Mouse (Mus musculus): ENCODE measurements at regions not wholly inside any gene's neighbourhood (a gene's known extent, or its start where the extent isn't known, plus 50 kb on each side); places are given as distances from the start of the nearest gene placed in this dataset.

DNA sequence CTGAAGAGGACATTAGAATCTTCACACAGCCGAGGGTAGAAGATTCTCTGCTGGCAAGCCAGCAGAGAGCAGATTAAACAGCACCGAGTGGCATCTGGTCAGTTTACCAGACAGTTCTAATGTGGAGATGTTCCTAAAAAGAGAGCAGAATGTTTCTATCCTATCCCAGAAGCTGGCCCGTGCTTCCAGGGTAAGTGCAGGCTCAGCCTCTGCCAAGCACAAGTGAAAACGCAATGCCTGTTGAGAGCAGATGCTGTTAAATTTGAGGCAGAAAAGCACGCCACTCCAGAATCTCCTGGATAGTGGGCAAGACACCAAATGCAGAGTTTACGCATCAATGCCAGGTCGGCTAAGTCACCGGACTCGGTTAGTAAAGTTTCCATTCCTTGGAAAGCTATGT, 175.8 kb downstream of the Faxc start:
- Histone ChIP-seq H3K27ac (replicated peaks) (no peak overlapping the region), H3K27me3 (peaks cover 8% of the 10 kb centered on the region; the same call in 1 of the 2 replicates), H3K36me3 (no peaks in the 10 kb centered on the region), H3K9ac (replicated peaks) (no peak overlapping the region), H3K4me2 (replicated peaks) (no peak overlapping the region), H3K4me3 (no peak overlapping the region), H3K9me3 (no peaks in the 10 kb centered on the region), H3K4me1 (peaks cover 27% of the 10 kb centered on the region)
- ATAC-seq (ENCODE audit: low FRiP score, low read depth): no peak
- 85% methylated on average over 9 of the region's 9 CpGs for WGBS

DNA sequence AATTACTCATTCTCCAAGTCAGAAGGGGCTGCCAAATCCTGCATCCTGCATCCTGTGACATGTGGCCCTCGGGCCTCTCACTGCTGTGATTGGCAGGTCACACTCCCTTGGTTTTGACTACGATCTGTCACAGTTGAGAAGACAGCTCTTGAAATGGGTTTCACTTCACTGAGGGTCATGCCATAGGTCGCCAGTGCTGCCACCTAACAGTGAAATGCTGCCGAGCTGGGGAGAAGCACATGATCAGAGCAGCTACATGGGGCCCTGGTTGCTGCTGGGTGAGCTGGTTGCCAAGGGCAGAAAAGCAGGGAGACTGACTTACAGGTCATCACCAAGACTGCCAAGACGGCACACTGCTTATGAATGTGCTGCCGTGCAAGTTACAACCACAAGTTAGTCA, 178.3 kb downstream of the Faxc start:
- Histone ChIP-seq H3K36me3 (no peaks in the 10 kb centered on the region), H3K4me2 (replicated peaks) (no peak overlapping the region), H3K27me3 (peaks cover 8% of the 10 kb centered on the region; the same call in 1 of the 2 replicates), H3K9ac (replicated peaks) (no peak overlapping the region), H3K4me3 (no peak overlapping the region), H3K4me1 (peaks cover 17% of the 10 kb centered on the region), H3K27ac (replicated peaks) (no peak overlapping the region), H3K9me3 (no peaks in the 10 kb centered on the region)
- 22% methylated on average over 6 of the region's 6 CpGs for WGBS
- ATAC-seq (ENCODE audit: low FRiP score, low read depth): peak; percentile 27; the same call in 1 of the 2 replicates

DNA sequence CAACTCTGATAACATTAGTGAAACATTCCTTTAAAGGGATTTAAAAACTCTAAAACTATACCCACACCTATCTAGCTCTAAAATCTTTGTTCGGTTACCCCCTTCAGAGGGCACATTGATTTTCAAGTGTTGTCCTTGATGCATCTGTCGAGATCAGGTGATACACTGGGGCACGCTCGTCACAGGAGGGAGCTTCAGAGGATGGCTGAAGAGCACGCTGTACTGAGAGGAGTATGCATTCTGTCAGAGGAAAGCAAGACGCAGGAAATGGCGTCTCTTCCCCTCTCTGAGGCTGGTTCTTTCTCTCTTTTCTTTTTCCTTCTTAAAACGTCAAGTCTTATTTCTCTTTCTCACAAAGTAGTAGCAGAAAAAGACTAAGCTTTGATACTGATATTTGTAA, 179.3 kb downstream of the Faxc start:
- no peak overlapping the region for H3K27ac ChIP-seq (replicated peaks)
- WGBS: 31% methylated on average over 8 of the region's 8 CpGs
- ATAC-seq (ENCODE audit: low FRiP score, low read depth): peak; percentile 50; the same call in 1 of the 2 replicates
- H3K4me3 ChIP-seq: no peak overlapping the region
- peaks cover 4% of the 10 kb centered on the region; the same call in 1 of the 2 replicates for H3K27me3 ChIP-seq
- no peaks in the 10 kb centered on the region for H3K9me3 ChIP-seq
- H3K4me2 ChIP-seq (replicated peaks): no peak overlapping the region
- peaks cover 17% of the 10 kb centered on the region for H3K4me1 ChIP-seq
- no peaks in the 10 kb centered on the region for H3K36me3 ChIP-seq
- H3K9ac ChIP-seq (replicated peaks): no peak overlapping the region

DNA sequence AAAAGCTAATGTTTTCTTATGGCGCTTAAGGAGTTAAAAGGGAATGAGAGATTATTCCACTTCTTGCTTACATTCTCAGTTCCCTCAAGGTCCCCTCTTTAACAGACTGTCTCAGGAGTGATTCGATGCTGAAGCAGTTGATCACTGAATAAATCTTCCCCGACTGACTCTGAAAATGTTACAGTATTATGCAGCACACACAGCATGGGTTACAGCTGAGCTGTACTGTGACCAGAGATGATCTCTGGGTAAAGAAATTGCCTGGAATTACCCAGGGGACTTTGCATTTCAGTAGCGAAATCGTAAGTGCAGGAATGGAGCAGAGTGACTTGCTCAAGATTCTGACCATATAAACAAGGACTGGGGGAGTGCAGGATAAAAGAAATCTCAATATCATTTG, 181.1 kb downstream of the Faxc start:
- H3K27me3 ChIP-seq: no peaks in the 10 kb centered on the region; the same call in 1 of the 2 replicates
- H3K36me3 ChIP-seq: no peaks in the 10 kb centered on the region
- peaks cover 17% of the 10 kb centered on the region for H3K4me1 ChIP-seq
- H3K9ac ChIP-seq (replicated peaks): no peak overlapping the region
- H3K27ac ChIP-seq (replicated peaks): no peak overlapping the region
- H3K4me2 ChIP-seq (replicated peaks): no peak overlapping the region
- WGBS: 52% methylated on average over 5 of the region's 5 CpGs
- no peak overlapping the region for H3K4me3 ChIP-seq
- ATAC-seq (ENCODE audit: low FRiP score, low read depth): no peak
- no peaks in the 10 kb centered on the region for H3K9me3 ChIP-seq

DNA sequence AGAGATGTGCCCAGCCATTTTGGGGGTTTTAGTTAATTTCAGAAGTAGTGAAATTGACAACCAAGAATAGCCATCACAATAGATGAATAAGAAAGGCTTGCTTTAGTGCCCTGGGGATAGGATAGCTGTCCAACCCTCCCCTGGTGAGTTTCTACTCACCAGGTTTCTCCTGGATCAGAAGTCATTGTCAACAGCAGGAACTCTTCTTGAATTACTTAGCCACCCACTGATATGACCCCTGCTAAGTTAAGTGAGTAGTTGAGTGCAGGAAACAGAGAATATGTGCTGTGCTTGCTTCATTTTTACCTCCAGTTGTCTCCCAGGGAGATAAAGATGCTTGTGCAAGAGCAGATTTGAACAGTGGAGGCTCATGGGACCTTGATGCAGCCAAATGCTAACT, 183.3 kb downstream of the Faxc start:
- Histone ChIP-seq H3K4me3 (no peak overlapping the region), H3K27ac (replicated peaks) (no peak overlapping the region), H3K36me3 (no peaks in the 10 kb centered on the region), H3K27me3 (no peaks in the 10 kb centered on the region; the same call in 1 of the 2 replicates), H3K9ac (replicated peaks) (no peak overlapping the region), H3K4me1 (peaks cover 13% of the 10 kb centered on the region), H3K9me3 (no peaks in the 10 kb centered on the region), H3K4me2 (replicated peaks) (no peak overlapping the region)
- ATAC-seq (ENCODE audit: low FRiP score, low read depth): no peak

DNA sequence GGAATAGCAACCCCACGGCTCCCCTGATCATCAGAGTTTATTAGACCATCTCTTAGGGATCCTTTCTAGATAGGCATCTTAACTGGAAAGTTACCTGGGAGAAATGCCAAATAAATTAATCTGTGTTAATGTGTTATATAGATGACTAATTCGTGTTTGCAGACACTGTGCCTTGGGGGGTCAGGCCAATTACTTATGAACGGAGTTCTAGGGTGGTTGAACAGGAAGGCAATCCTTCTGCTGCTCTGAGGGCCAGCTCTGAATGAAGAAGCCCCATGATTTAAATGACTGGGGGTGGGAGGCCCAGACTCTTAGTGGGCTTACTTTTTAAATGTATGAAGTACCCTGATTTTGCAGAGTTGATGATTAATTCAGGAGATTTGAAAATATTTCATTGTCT, 188.7 kb downstream of the Faxc start:
- ATAC-seq (ENCODE audit: low FRiP score, low read depth): no peak
- no peaks in the 10 kb centered on the region for H3K36me3 ChIP-seq
- H3K4me1 ChIP-seq: no peaks in the 10 kb centered on the region
- no peak overlapping the region for H3K4me2 ChIP-seq (replicated peaks)
- H3K27me3 ChIP-seq: no peaks in the 10 kb centered on the region
- H3K9ac ChIP-seq (replicated peaks): no peak overlapping the region
- WGBS: 69% methylated on average over 3 of the region's 3 CpGs
- H3K9me3 ChIP-seq: no peaks in the 10 kb centered on the region
- no peak overlapping the region for H3K27ac ChIP-seq (replicated peaks)
- H3K4me3 ChIP-seq: no peak overlapping the region

DNA sequence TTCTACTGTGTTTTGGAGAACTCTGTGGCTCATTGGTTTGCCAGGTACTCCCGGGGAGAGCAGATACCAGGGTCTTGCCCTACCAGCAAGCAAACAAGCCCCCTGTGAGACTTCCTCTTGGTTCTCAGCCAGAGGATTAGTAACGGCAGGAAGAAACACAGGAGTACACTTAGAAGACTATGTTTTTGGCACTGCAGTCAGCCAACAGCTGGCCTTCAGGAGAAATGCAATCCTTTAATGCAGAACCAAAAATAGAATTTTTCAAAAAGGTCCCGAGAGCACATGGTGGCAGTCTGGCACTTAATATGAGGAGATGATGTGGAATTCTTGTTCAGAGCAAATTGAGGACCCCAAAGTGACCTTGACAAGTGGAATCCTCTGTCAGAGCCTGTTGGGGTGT, 189.8 kb downstream of the Faxc start:
- WGBS: 49% methylated on average over 3 of the region's 3 CpGs
- ATAC-seq (ENCODE audit: low FRiP score, low read depth): no peak
- Histone ChIP-seq H3K4me3 (no peak overlapping the region), H3K36me3 (no peaks in the 10 kb centered on the region), H3K9me3 (no peaks in the 10 kb centered on the region), H3K4me2 (replicated peaks) (no peak overlapping the region), H3K27ac (replicated peaks) (no peak overlapping the region), H3K4me1 (no peaks in the 10 kb centered on the region), H3K27me3 (no peaks in the 10 kb centered on the region), H3K9ac (replicated peaks) (no peak overlapping the region)

DNA sequence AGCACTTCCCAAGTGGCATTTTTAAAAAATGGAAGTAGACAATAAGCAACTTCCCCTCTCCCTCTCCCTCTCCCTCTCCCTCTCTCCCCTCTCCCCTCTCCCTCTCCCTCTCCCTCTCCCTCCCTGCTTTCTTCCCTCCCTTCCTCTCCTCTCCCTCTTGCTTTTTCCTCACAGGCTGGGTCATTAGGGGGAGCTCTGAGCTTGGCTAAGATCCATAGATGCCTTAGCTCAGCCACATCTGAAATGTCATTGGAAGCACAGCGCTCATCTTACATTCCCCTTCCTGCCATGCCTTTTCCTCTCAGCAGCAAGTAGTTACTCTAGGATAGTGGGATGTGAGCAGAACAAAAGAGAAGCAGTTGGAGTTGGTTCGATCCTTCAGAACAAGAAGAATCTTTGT, 190.3 kb downstream of the Faxc start:
- Histone ChIP-seq H3K36me3 (no peaks in the 10 kb centered on the region), H3K4me1 (no peaks in the 10 kb centered on the region), H3K4me2 (replicated peaks) (no peak overlapping the region), H3K4me3 (no peak overlapping the region), H3K9ac (replicated peaks) (no peak overlapping the region), H3K27ac (replicated peaks) (no peak overlapping the region), H3K27me3 (no peaks in the 10 kb centered on the region), H3K9me3 (no peaks in the 10 kb centered on the region)
- 71% methylated on average over 2 of the region's 2 CpGs for WGBS
- no peak for ATAC-seq (ENCODE audit: low FRiP score, low read depth)

DNA sequence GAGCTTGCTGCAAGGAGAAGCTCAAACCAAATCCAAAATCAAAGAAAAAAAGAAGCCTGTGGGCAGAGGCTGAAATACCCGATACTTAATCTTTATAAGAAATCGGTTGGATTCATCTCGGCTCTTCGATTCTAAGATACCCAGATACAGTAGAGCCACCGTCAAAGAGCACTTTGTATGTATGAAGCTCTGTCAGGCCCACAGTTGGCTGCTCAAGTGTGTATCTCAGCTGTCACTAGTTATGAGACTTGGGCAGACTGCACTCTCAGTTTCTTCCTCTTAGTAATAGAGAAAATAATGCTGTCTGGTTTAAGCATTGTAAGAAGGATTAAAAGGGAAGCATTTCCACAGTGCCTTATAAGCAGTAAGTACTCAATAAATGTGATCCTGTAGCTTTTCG, 193.7 kb downstream of the Faxc start:
- Histone ChIP-seq H3K4me1 (no peaks in the 10 kb centered on the region), H3K36me3 (no peaks in the 10 kb centered on the region), H3K4me3 (no peak overlapping the region), H3K27me3 (no peaks in the 10 kb centered on the region), H3K9me3 (no peaks in the 10 kb centered on the region), H3K9ac (replicated peaks) (no peak overlapping the region), H3K27ac (replicated peaks) (no peak overlapping the region), H3K4me2 (replicated peaks) (no peak overlapping the region)
- WGBS: 89% methylated on average over 6 of the region's 6 CpGs
- no peak for ATAC-seq (ENCODE audit: low FRiP score, low read depth)

DNA sequence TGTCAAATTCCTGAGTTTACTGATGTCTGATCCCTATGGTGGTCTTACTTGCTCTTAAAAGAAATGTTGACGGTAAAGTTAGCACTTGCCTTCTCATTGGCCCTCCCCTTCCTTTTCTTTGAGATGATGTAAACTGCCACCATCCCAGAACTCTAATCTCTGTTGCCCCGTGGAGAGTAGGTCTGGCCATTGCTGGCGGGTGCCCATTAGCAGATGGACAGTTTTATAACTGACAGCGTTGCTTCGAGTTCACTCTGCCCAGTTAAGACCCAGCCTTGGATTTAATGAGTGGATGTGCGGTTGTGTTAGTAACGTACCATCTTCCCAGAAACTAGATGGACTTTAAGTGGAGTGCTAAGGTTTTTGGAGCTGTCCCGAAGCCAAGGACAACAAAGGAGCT, 199.4 kb downstream of the Faxc start:
- H3K9ac ChIP-seq (replicated peaks): no peak overlapping the region
- H3K27ac ChIP-seq (replicated peaks): no peak overlapping the region
- H3K4me3 ChIP-seq: no peak overlapping the region
- peaks cover 10% of the 10 kb centered on the region; the same call in 1 of the 2 replicates for H3K4me1 ChIP-seq
- no peaks in the 10 kb centered on the region for H3K9me3 ChIP-seq
- no peaks in the 10 kb centered on the region for H3K36me3 ChIP-seq
- ATAC-seq (ENCODE audit: low FRiP score, low read depth): no peak
- H3K4me2 ChIP-seq (replicated peaks): no peak overlapping the region
- no peaks in the 10 kb centered on the region for H3K27me3 ChIP-seq
- 84% methylated on average over 8 of the region's 8 CpGs for WGBS

DNA sequence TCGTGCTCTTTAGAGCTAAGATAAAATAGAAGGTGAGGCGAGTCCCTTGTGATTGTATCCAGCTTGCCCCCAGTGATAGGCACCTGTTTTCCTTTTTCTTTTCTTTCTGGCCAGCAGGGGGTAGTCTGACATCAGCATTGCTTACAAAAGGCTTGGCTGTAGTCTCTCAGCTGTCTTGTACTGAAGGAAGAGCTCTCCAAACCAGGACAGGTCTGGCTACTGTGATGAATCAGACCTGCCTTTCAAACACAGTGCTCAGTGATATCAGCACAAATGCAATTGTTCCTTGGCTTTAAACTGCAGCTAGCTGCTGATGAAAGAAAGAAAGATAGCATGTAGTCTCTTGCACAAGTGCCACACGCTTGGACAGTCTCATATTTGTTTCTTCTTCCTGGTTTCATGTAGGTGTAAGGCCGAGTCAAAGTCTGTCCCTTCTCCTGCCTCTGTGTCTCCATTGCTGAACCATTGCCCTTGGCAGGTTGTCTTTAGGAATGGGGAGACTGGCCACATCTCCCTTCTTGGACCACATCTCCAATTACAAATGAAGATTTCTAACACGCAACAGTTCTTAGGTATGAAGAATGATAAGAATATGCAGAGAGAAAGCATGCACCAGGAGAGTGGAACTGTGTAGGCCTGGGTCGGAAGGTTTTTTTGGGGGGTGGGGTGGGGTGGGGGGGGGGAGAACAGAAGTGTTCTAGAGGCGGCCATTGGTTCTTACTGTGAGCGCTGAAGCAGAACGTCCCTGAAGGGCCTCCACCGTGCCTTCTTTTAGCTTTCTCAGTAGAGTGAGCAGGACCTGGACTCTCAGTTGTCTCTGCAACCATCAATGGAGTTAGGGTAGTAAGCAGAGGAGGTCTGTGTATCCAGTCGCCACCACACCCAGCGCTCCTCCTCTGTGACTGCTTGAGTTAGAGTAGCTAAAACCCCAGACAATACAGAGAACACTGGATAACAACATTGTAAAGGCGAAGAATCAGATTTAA, 200.9 kb downstream of the Faxc start:
- whole genome bisulfite sequencing: 55% methylated on average over 13 of the region's 13 CpGs

DNA sequence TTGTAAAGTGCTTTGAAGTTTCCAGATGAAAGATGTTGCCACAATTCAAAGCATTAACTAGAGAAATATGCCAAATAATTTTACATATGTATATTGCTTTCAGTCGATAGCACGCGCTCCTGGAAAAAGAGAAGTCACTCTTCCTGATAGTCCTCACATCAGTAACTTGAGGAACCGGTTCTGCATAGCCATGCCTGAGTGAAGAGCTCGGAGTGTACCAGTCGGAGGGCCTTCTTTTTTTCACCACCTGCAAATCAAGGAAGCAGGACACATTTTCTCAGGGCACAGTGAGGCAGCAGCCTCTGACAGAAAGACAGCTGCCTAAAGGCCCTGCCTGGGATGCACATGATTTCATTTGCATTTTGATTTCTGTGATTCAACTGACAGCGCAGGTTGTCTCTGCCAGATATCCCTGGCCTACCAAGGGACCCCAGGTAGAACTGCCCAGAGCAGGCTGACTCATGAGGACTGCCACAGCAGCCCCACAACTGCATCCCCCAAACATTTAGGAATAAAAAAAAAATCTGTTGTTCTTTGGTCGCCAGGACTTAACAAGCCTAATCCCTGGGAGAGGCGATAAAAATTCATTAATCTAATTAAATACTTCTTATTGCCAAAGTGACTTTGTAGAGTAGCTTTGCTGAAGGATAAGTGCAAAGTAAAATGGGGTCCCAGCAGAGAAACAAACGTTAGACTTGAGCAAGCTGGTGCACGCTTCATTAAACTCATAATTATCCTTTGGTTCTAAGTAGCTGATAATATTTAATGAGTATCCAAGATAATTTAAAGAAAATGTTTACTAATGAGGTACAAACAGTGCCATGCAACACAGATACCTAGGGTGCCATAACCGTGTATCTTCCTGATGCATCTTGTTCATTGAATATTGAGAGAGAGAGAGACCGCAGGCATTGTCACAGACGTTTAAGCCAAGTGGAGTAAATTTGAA, 202.7 kb downstream of the Faxc start:
- no peaks in the 10 kb centered on the region for H3K27me3 ChIP-seq
- H3K4me3 ChIP-seq: no peak overlapping the region
- no peak overlapping the region for H3K9ac ChIP-seq (replicated peaks)
- no peak overlapping the region for H3K27ac ChIP-seq (replicated peaks)
- no peaks in the 10 kb centered on the region for H3K36me3 ChIP-seq
- peaks cover 10% of the 10 kb centered on the region; the same call in 1 of the 2 replicates for H3K4me1 ChIP-seq
- 53% methylated on average over 14 of the region's 14 CpGs for WGBS
- H3K9me3 ChIP-seq: no peaks in the 10 kb centered on the region
- H3K4me2 ChIP-seq (replicated peaks): no peak overlapping the region
- no peak for ATAC-seq (ENCODE audit: low FRiP score, low read depth)

More for the DNA sequence above, 200.9 kb downstream of the Faxc start:
- Histone ChIP-seq H3K4me3 (no peak overlapping the region), H3K4me1 (peaks cover 10% of the 10 kb centered on the region; the same call in 1 of the 2 replicates), H3K4me2 (replicated peaks) (no peak overlapping the region), H3K27me3 (no peaks in the 10 kb centered on the region), H3K27ac (replicated peaks) (no peak overlapping the region), H3K36me3 (no peaks in the 10 kb centered on the region), H3K9ac (replicated peaks) (no peak overlapping the region), H3K9me3 (no peaks in the 10 kb centered on the region)
- peak; percentile 72 for ATAC-seq (ENCODE audit: low FRiP score, low read depth)

Measured in midbrain, embryonic 12.5 days (tissue).